Comparison of ENCODE assay signal across 29 mouse cellular contexts in the genomic region with DNA sequence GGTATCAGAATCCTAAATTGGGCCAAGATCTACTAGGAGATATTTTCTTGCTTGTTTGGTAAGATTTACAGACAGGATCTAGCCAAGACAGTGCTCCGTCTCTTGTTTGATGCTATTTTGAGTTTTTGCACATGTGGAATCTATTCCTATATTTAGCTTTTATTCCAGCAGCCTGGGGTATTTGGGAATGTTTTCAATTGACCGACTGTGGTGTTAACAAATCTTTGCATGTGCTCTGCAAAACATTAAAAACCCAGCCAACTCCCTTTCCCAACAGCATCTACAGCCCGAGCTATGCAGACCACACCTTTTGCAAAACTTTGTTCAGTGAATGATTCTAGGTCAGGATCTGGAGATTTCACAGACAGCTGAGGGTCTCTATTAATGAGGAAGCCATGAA.
DNase-seq lines count a peak whose midpoint lies in the region; ATAC-seq lines count a peak whose summit lies in the region.
"Had no signal": no experiment of that assay in that cellular context is flagged by ENCODE, and none has a peak within 500 bp of the region (broad histone marks: within the 10 kb centered on the region; RNA-seq: fewer than 3 reads in every experiment).

No protein-coding gene starts in this region.

- no peaks in the 10 kb centered on the region for H3K36me3 ChIP-seq in limb, embryonic 12.5 days
- H3K36me3 ChIP-seq in limb, embryonic 10.5 days: no peaks in the 10 kb centered on the region
- no peaks in the 10 kb centered on the region for H3K36me3 ChIP-seq in embryonic facial prominence, embryonic 12.5 days
- H3K36me3 ChIP-seq in hindbrain, embryonic 12.5 days: no peaks in the 10 kb centered on the region
- no peaks in the 10 kb centered on the region for H3K36me3 ChIP-seq in hindbrain, embryonic 13.5 days
- H3K36me3 ChIP-seq: forebrain, embryonic 10.5 days; G1E had no signal

- H3K27me3 ChIP-seq in limb, embryonic 12.5 days: no peaks in the 10 kb centered on the region
- no peaks in the 10 kb centered on the region for H3K27me3 ChIP-seq in limb, embryonic 10.5 days (ENCODE audit: low read depth, poor library complexity, severe bottlenecking)
- H3K27me3 ChIP-seq in embryonic facial prominence, embryonic 12.5 days: no peaks in the 10 kb centered on the region
- no peaks in the 10 kb centered on the region for H3K27me3 ChIP-seq in hindbrain, embryonic 12.5 days
- no peaks in the 10 kb centered on the region for H3K27me3 ChIP-seq in hindbrain, embryonic 13.5 days
- H3K27me3 ChIP-seq: CH12.LX; forebrain, embryonic 13.5 days had no signal

- no peak overlapping the region for H3K9ac ChIP-seq in limb, embryonic 12.5 days (replicated peaks)
- no peak overlapping the region for H3K9ac ChIP-seq in embryonic facial prominence, embryonic 12.5 days
- H3K9ac ChIP-seq in hindbrain, embryonic 12.5 days: no peak overlapping the region
- H3K9ac ChIP-seq in hindbrain, embryonic 13.5 days: no peak overlapping the region
- H3K9ac ChIP-seq: forebrain, embryonic 13.5 days; hindbrain, embryonic 14.5 days had no signal

- no peaks in the 10 kb centered on the region for H3K9me3 ChIP-seq in limb, embryonic 12.5 days
- H3K9me3 ChIP-seq in limb, embryonic 10.5 days (replicated peaks): no peaks in the 10 kb centered on the region
- no peaks in the 10 kb centered on the region for H3K9me3 ChIP-seq in embryonic facial prominence, embryonic 12.5 days
- no peaks in the 10 kb centered on the region for H3K9me3 ChIP-seq in hindbrain, embryonic 12.5 days (replicated peaks)
- no peaks in the 10 kb centered on the region for H3K9me3 ChIP-seq in hindbrain, embryonic 13.5 days
- H3K9me3 ChIP-seq: forebrain, embryonic 10.5 days; forebrain, embryonic 13.5 days had no signal

- H3K4me3 ChIP-seq in limb, embryonic 12.5 days (replicated peaks): no peak overlapping the region
- H3K4me3 ChIP-seq in limb, embryonic 10.5 days: no peak overlapping the region
- no peak overlapping the region for H3K4me3 ChIP-seq in embryonic facial prominence, embryonic 12.5 days
- H3K4me3 ChIP-seq in hindbrain, embryonic 12.5 days: no peak overlapping the region
- no peak overlapping the region for H3K4me3 ChIP-seq in hindbrain, embryonic 13.5 days
- H3K4me3 ChIP-seq: erythroblast, embryonic 14.5 days; forebrain, embryonic 10.5 days; forebrain, embryonic 13.5 days; heart, adult 2 months had no signal

- 42% methylated on average over 3 of the region's 3 CpGs for WGBS in limb, embryonic 12.5 days
- 77% methylated on average over 3 of the region's 3 CpGs for WGBS in limb, embryonic 10.5 days
- 38% methylated on average over 3 of the region's 3 CpGs for WGBS in embryonic facial prominence, embryonic 12.5 days
- WGBS in hindbrain, embryonic 12.5 days: 77% methylated on average over 3 of the region's 3 CpGs
- WGBS in hindbrain, embryonic 13.5 days: 92% methylated on average over 3 of the region's 3 CpGs

- H3K27ac ChIP-seq in limb, embryonic 12.5 days: peak overlapping the region; percentile 4; the same call in 1 of the 2 replicates
- no peak overlapping the region for H3K27ac ChIP-seq in limb, embryonic 10.5 days
- H3K27ac ChIP-seq in embryonic facial prominence, embryonic 12.5 days: 0 out of 2 replicates have a peak overlapping the region, but pooled peaks have one; percentile 32
- H3K27ac ChIP-seq in hindbrain, embryonic 12.5 days: no peak overlapping the region
- no peak overlapping the region for H3K27ac ChIP-seq in hindbrain, embryonic 13.5 days
- H3K27ac ChIP-seq: forebrain, embryonic 10.5 days; forebrain, embryonic 13.5 days; heart, adult 2 months; hindbrain, embryonic 14.5 days; hindbrain, postnatal 0 days had no signal

- peaks cover 15% of the 10 kb centered on the region for H3K4me1 ChIP-seq in limb, embryonic 12.5 days (replicated peaks)
- H3K4me1 ChIP-seq in limb, embryonic 10.5 days: peaks cover 10% of the 10 kb centered on the region
- H3K4me1 ChIP-seq in embryonic facial prominence, embryonic 12.5 days: no peaks in the 10 kb centered on the region
- no peaks in the 10 kb centered on the region for H3K4me1 ChIP-seq in hindbrain, embryonic 12.5 days
- H3K4me1 ChIP-seq in hindbrain, embryonic 13.5 days (replicated peaks): no peaks in the 10 kb centered on the region
- H3K4me1 ChIP-seq: forebrain, embryonic 10.5 days; forebrain, embryonic 13.5 days had no signal

- no peak overlapping the region for H3K4me2 ChIP-seq in limb, embryonic 12.5 days
- H3K4me2 ChIP-seq in embryonic facial prominence, embryonic 12.5 days (replicated peaks): no peak overlapping the region
- H3K4me2 ChIP-seq in hindbrain, embryonic 12.5 days (replicated peaks): no peak overlapping the region
- no peak overlapping the region for H3K4me2 ChIP-seq in hindbrain, embryonic 13.5 days
- H3K4me2 ChIP-seq: forebrain, embryonic 13.5 days; heart, embryonic 11.5 days; hindbrain, embryonic 14.5 days had no signal

- no peak for DNase-seq in limb, embryonic 10.5 days (ENCODE audit: low spot score)
- peak; percentile 66 for DNase-seq in NIH3T3 (ENCODE audit: low read depth)
- peak; percentile 11 for DNase-seq in fibroblast of lung, adult 2 months (ENCODE audit: low read depth)
- no peak for DNase-seq in testis, postnatal 14 days (ENCODE audit: low spot score)
- DNase-seq: adrenal gland, adult 2 months; adrenal gland, postnatal 14 days; B cell, adult 2 months; cerebellum, adult 11-12 months; cerebellum, adult 8-10 months; cerebellum, postnatal 10 days; cerebellum, postnatal 36 days; gastrocnemius, postnatal 10 days; gastrocnemius, postnatal 36 days; heart, adult 2 months had no signal

- ATAC-seq in limb, embryonic 12.5 days (ENCODE audit: insufficient number of reproducible peaks, insufficient read depth, low FRiP score, low TSS enrichment, low read depth): no peak
- no peak for ATAC-seq in embryonic facial prominence, embryonic 12.5 days (ENCODE audit: insufficient number of reproducible peaks, insufficient read depth, low FRiP score, low TSS enrichment)
- no peak for ATAC-seq in hindbrain, embryonic 12.5 days (ENCODE audit: low FRiP score)
- ATAC-seq in hindbrain, embryonic 13.5 days (ENCODE audit: low FRiP score): no peak
- ATAC-seq: forebrain, embryonic 13.5 days; forebrain, embryonic 16.5 days; hindbrain, postnatal 0 days; inflammation-experienced regulatory T-cells, adult 6 months; intestine, embryonic 16.5 days had no signal

Comparison
In these comparisons a context has a peak if more than half of its experiments do, and no peak if none do; other contexts are left out.
1. H3K27ac ChIP-seq: peak in limb, embryonic 12.5 days (single experiment) and embryonic facial prominence, embryonic 12.5 days (single experiment); none in limb, embryonic 10.5 days (single experiment), hindbrain, embryonic 12.5 days (single experiment) and hindbrain, embryonic 13.5 days (single experiment).
2. DNase-seq: peak in NIH3T3 (single experiment) and fibroblast of lung, adult 2 months (single experiment); none in limb, embryonic 10.5 days (single experiment) and testis, postnatal 14 days (single experiment).